Mouse (Mus musculus) colon, adult 2 months (tissue): Measurements from ENCODE around the gene Ddx5. TPM values are rescaled to one million over a fixed set of nuclear protein-coding genes. Genes with fewer than 3 reads are reported as not detected.

Experiments used
- polyA plus RNA-seq: library from polyadenylated mRNA; depleted of rRNA; stranded (reverse); fragments of >200 nt; gene quantifications from 2 replicates; pipeline ENCODE4 v1.2.3, GENCODE M21; 2012; rRNA removed

The Ddx5 gene
- 562 and 586 TPM in 2 replicates for polyA plus RNA-seq

GRCm38 (mm10) chr11:106788775-106789459 is at the start of gene Ddx5, which contains the start of gene Cep95:
TSS of gene Ddx5 (minus strand) at chr11:106789185.
TSS of gene Cep95 (plus strand) at chr11:106789252.

GRCm38 (mm10) chr11:106779388-106780088 is 9.4 kb downstream of the Ddx5 start, which contains the start of gene Polg2:
TSS of gene Polg2 (minus strand) at chr11:106779537.

GRCm38 (mm10) chr11:106751039-106752018 is 37.7 kb downstream of the Ddx5 start, which contains the start of gene Milr1:
TSS of gene Milr1 (plus strand) at chr11:106751226.

GRCm38 (mm10) chr11:106750121-106750751 is 38.7 kb downstream of the Ddx5 start, which contains the start of gene Pecam1:
TSS of gene Pecam1 (minus strand) at chr11:106750628.

Other genes starting within 250 kb of the Ddx5 start
- 11.1 and 12.7 TPM in 2 replicates for gene Tex2, start 175.8 kb downstream of the Ddx5 start, polyA plus RNA-seq
- 14.1 and 16.5 TPM in 2 replicates for gene Pecam1, start 38.6 kb downstream of the Ddx5 start, polyA plus RNA-seq
- 0.64 and 0.90 TPM in 2 replicates for gene Milr1, start 38.0 kb downstream of the Ddx5 start, polyA plus RNA-seq
- gene Polg2, start 9.6 kb downstream of the Ddx5 start, polyA plus RNA-seq: 12.9 and 13.4 TPM in 2 replicates
- 1.4 and 1.6 TPM in 2 replicates for gene Cep95, start 67 bp upstream of the Ddx5 start, polyA plus RNA-seq
- gene Smurf2, start 131.5 kb upstream of the Ddx5 start, polyA plus RNA-seq: 6.2 and 6.5 TPM in 2 replicates
- gene Kpna2, start 210.4 kb upstream of the Ddx5 start, polyA plus RNA-seq: 35.9 and 36.3 TPM in 2 replicates
- 3.0 and 3.6 TPM in 2 replicates for gene 1810010H24Rik, start 236.5 kb upstream of the Ddx5 start, polyA plus RNA-seq